Mouse (Mus musculus): ENCODE results near the gene Tnfrsf8.
A peak's percentile ranks its signal among the peaks of the same experiment; 100 is the strongest.

The Tnfrsf8 gene

GRCm38 (mm10) chr4:145266505-145266904 is 48.5 kb downstream of the Tnfrsf8 start:
- no peak for DNase-seq

- no peak for DNase-seq
These were observed 50.2 kb downstream of the Tnfrsf8 start for GRCm38 (mm10) chr4:145264761-145265160.

GRCm38 (mm10) chr4:145263583-145263982 is 51.4 kb downstream of the Tnfrsf8 start:
- DNase-seq, result no peak

- DNase-seq, result no peak
These were observed 54.2 kb downstream of the Tnfrsf8 start for GRCm38 (mm10) chr4:145260802-145261201.

GRCm38 (mm10) chr4:145257751-145258434 is 57.1 kb downstream of the Tnfrsf8 start:
- no peak for DNase-seq

- DNase-seq, result no peak
These were observed 58.8 kb downstream of the Tnfrsf8 start for GRCm38 (mm10) chr4:145256144-145256543.

- peak in 1 of 2 experiments; percentile 6 for DNase-seq
These were observed 60.5 kb downstream of the Tnfrsf8 start for GRCm38 (mm10) chr4:145254418-145254817.

- no peak for DNase-seq
These were observed 62.4 kb downstream of the Tnfrsf8 start for GRCm38 (mm10) chr4:145252611-145253010.

- no peak for DNase-seq
These were observed 63.4 kb downstream of the Tnfrsf8 start for GRCm38 (mm10) chr4:145251546-145251945.

- no peak for DNase-seq
These were observed 65.0 kb downstream of the Tnfrsf8 start for GRCm38 (mm10) chr4:145250002-145250401.

- DNase-seq, result no peak
These were observed 67.4 kb downstream of the Tnfrsf8 start for GRCm38 (mm10) chr4:145247556-145247955.

- no peak for DNase-seq
These were observed 68.6 kb downstream of the Tnfrsf8 start, which contains the start of gene Tnfrsf1b for GRCm38 (mm10) chr4:145246173-145247011. Gene Tnfrsf1b (minus strand): TSS chr4:145246870.

- DNase-seq, result no peak
These were observed 69.4 kb downstream of the Tnfrsf8 start for GRCm38 (mm10) chr4:145245581-145245980.

GRCm38 (mm10) chr4:145244676-145245075 is 70.3 kb downstream of the Tnfrsf8 start:
- DNase-seq, result no peak

- DNase-seq, result no peak
These were observed 72.1 kb downstream of the Tnfrsf8 start for GRCm38 (mm10) chr4:145242719-145243350.

- no peak for DNase-seq
These were observed 74.2 kb downstream of the Tnfrsf8 start for GRCm38 (mm10) chr4:145240723-145241231.

- DNase-seq, result peak; percentile 84 to 89
These were observed 75.7 kb downstream of the Tnfrsf8 start for GRCm38 (mm10) chr4:145239049-145239830.

GRCm38 (mm10) chr4:145236027-145236426 is 78.9 kb downstream of the Tnfrsf8 start:
- DNase-seq, result no peak

GRCm38 (mm10) chr4:145233487-145234228 is 81.3 kb downstream of the Tnfrsf8 start:
- no peak for DNase-seq

- no peak for DNase-seq
These were observed 83.2 kb downstream of the Tnfrsf8 start for GRCm38 (mm10) chr4:145231732-145232131.

GRCm38 (mm10) chr4:145230647-145231046 is 84.3 kb downstream of the Tnfrsf8 start:
- DNase-seq, result no peak

Measured in cerebellum, postnatal 10 days (tissue).